Mouse (Mus musculus) kidney, embryonic 16.5 days (tissue): ENCODE results near the gene Cadm3. TPM values are rescaled to one million over a fixed set of nuclear protein-coding genes. Genes with fewer than 3 reads are reported as not detected.
"Not testable (repeated sequence)": the region's sequence is repeated elsewhere in the genome, so short reads cannot be mapped to it uniquely, and the experiment has no call there.

Source experiments
- ATAC-seq: fragments of 200-750 bp; cut with Nextera tagmentation; 2 replicates; pipeline ENCODE4 v1.8.0; 2017; ENCODE audit warnings: moderate TSS enrichment; ENCODE audit not compliant: low FRiP score, low TSS enrichment
- H3K27ac ChIP-seq: fragments of 300-500 bp; sonication (generic); 2 replicates; pipeline ENCODE4 v1.5.1; 2014; ENCODE audit warnings: low read length
- H3K27me3 ChIP-seq: fragments of 300-500 bp; sonication (generic); 2 replicates; pipeline ENCODE4 v1.6.1; 2014; ENCODE audit warnings: low read length, control low read depth, mixed read lengths; ENCODE audit not compliant: insufficient read depth
- H3K36me3 ChIP-seq: fragments of 300-500 bp; sonication (generic); 2 replicates; pipeline ENCODE4 v1.6.1; 2014; ENCODE audit warnings: low read length, control low read depth, mixed read lengths; ENCODE audit not compliant: insufficient read depth
- H3K4me1 ChIP-seq: fragments of 300-500 bp; sonication (generic); 2 replicates; pipeline ENCODE4 v1.6.1; 2014; ENCODE audit warnings: low read length, control low read depth, mixed read lengths; ENCODE audit not compliant: insufficient read depth
- H3K4me2 ChIP-seq: fragments of 300-500 bp; sonication (generic); replicated peaks from 2 replicates; pipeline ENCODE4 v1.6.1; 2014; ENCODE audit warnings: low read depth, low read length
- H3K4me3 ChIP-seq: fragments of 300-500 bp; sonication (generic); 2 replicates; pipeline ENCODE4 v1.5.1; 2014; ENCODE audit warnings: mild to moderate bottlenecking, low read length
- H3K9ac ChIP-seq: fragments of 300-500 bp; sonication (generic); replicated peaks from 2 replicates; pipeline ENCODE4 v1.6.1; 2014; ENCODE audit warnings: low read length
- H3K9me3 ChIP-seq: fragments of 300-500 bp; sonication (generic); 2 replicates; pipeline ENCODE4 v1.6.1; 2016; ENCODE audit warnings: low read length, control low read depth
- WGBS: fragments of 180-500 bp; shearing (Covaris S2); extraction: QIAGEN DNeasy Blood & Tissue Kit; methylation state at CpG from one replicate; pipeline ENCODE4 v1.1.7; 2014; 5-methylcytosine and 5-hydroxymethylcytosine counted together
- polyA plus RNA-seq: library from polyadenylated mRNA; unstranded; fragments of >200 nt; fragmentation: Nextera tagmentation; extraction: Ambion mirVana; gene quantifications from 2 replicates; pipeline ENCODE4 v1.2.1, GENCODE M21; 2015

Cadm3 gene
- polyA plus RNA-seq, 1 experiment from 2014 or later = 1.4 TPM

DNA sequence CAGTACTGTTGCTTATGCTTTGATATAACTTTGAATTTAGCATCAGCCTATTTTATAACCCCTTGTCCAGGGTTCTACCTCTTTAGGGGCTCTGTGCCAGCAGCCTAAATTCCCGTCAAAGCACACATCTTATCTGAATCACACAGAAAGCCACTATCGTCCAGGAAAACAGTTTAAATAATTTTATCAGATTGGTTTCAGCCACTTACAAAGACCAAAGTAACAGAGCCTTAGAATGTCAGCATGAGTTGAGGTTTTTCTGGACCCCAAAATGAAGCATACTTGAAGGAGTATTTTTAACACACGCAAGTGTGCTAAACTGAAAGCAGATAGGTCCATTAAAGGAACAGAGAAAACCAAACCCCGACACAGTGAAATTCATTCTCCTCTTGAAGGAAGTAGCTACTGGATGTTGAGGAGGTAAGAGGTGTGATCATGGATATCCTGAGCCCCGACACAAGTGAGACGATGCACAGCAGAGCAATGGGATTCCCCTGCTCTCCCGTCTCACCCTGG lies 53.9 kb downstream of the Cadm3 start:
- H3K9me3 ChIP-seq, H3K27ac ChIP-seq, ATAC-seq, H3K4me3 ChIP-seq, H3K36me3 ChIP-seq, H3K9ac ChIP-seq, H3K4me2 ChIP-seq, H3K27me3 ChIP-seq, H3K4me1 ChIP-seq: not testable (repeated sequence)
- WGBS = 79% methylated on average over 7 of the region's 7 CpGs

DNA sequence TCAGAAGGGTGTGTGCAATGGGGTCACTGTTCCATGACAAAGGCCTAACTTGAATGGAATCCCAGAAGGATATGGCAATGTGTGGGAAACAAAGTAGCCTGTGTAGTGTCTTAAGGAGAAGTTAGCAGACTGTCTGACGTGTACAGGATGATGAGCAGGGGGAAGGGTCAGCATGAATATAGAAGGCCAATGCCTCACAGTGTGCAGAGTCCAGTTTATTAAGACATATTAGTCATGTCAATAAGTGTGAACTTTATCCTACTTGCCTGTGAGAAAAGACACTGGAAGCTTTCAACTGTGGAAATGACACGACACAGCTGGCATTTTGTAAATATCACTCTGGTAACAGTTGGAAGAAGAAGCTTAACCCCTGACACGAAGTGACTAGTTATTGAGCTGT lies 64.7 kb downstream of the Cadm3 start:
- H3K27me3 ChIP-seq, H3K36me3 ChIP-seq, H3K27ac ChIP-seq, H3K4me3 ChIP-seq, H3K9ac ChIP-seq, H3K4me2 ChIP-seq, H3K4me1 ChIP-seq, ATAC-seq, H3K9me3 ChIP-seq: not testable (repeated sequence)
- 44% methylated on average over 3 of the region's 3 CpGs for WGBS

Other genes with a start within 250 kb of the Cadm3 start
- not detected in 2 replicates for gene Olfr1408, start 230.3 kb downstream of the Cadm3 start, polyA plus RNA-seq
- not detected in 2 replicates for gene Olfr1406, start 177.1 kb downstream of the Cadm3 start, polyA plus RNA-seq
- not detected in 2 replicates for gene Olfr218, start 169.9 kb downstream of the Cadm3 start, polyA plus RNA-seq
- not detected in 2 replicates for gene Olfr1404, start 155.3 kb downstream of the Cadm3 start, polyA plus RNA-seq
- not detected in 2 replicates for gene Fcer1a, start 140.5 kb downstream of the Cadm3 start, polyA plus RNA-seq
- gene Olfr418, start 101.7 kb downstream of the Cadm3 start, polyA plus RNA-seq = not detected in 2 replicates
- not detected in 2 replicates for gene Mptx2, start 89.9 kb downstream of the Cadm3 start, polyA plus RNA-seq
- gene Ackr1, start 33.9 kb downstream of the Cadm3 start, polyA plus RNA-seq = 0.45 and 0.75 TPM in 2 replicates
- 2.3 and 3.5 TPM in 2 replicates for gene Aim2, start 16.8 kb downstream of the Cadm3 start, polyA plus RNA-seq
- gene Ifi206, start 123.3 kb upstream of the Cadm3 start, polyA plus RNA-seq = 0.06 and 0.31 TPM in 2 replicates
- not detected in 2 replicates for gene Ifi214, start 168.3 kb upstream of the Cadm3 start, polyA plus RNA-seq
- 0.26 TPM in 1 of 2 replicates, not detected in the other for gene Ifi213, start 231.6 kb upstream of the Cadm3 start, polyA plus RNA-seq